Mouse (Mus musculus): ENCODE measurements at regions not wholly inside any gene's neighbourhood (a gene's known extent, or its start where the extent isn't known, plus 50 kb on each side); places are given as distances from the start of the nearest gene placed in this dataset.
A peak's percentile ranks its signal among the peaks of the same experiment; 100 is the strongest.

DNA sequence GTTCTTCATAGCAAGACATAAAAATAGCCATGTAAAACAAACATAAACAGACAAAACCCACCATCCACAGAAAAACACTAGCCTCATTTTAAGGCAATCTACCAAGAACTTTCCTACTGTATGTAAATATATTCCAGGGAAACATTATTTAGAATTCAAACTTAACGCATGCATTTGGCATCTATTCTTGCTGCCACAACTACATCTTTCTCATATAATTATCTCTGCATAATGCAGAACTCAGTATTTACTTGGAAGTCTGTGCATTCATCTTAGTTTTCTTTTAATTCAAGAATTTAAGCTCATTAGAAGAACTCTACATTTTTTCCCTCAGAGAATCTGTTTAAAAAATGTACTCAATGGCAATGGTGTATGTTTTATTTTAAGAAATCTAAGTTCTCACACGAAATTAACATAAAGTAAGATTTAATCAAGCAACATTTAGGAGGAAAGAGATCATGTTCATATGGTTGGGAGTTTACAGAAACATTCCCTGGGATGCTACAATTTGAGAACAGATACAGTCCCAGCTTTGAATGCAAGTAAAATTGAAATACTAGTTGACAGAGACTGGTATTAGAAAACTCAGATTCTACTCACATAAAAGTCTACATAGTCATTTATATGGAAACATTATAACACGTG is 1114.7 kb downstream of the Sorcs1 start:
- DNase-seq (ENCODE audit: low spot score in 2 of 2) = no peak

DNA sequence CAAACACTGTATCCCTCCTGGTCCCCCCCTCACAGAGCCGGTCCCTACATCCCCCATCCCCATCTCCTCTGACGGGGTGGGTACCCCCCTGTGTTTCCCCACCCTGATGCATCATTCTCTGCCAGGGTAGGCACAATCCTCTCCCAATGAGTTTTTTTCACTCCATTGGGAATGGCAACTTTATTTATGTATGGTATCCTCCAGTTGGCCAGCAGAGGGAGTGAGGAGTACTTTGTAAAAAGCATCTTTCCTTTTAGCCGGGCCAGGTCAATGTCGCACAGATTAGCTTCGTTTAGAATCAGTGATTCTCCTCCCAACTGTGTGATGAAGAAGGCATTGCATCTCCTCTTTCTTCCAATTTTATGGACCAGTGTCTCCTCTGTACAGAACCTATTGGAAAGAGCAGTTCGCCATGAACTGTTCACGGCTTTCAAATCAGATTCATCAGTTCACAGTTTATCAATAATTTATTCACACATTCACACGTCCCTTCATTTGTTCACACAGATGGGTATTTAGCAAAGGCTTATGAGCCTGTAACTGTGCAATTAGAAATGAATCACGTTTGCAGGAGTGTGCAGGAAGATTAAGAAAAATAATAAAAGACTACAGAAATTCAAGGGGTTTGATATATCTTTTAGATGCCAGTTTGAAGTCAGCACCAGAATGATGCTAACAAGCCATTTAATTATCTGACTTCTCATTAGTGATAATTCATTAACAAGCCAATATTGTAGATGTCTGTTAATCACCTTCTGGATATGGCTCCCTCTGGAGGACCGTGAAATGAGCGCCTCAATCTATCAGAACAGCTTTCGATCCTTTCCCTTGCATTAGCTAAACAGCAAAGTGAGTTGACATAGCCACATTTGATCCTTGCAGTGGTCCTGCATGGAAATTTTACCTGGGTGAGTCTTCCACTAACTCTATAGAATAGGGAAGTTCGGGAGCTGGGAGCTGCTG is 1138.7 kb downstream of the Sorcs1 start:
- DNase-seq (ENCODE audit: low spot score in 2 of 2) = peak; percentile 24 to 65
